Mouse (Mus musculus) layer of hippocampus, adult 2 months (tissue): ENCODE measurements around the gene Akirin1. TPM values are rescaled to one million over a fixed set of nuclear protein-coding genes. Genes with fewer than 3 reads are reported as not detected.

Experiments
- DNase-seq, 2 experiments: peaks; one replicate each; pipeline ENCODE4 v3.0.0; 2022; ENCODE audit warnings: low spot score in 2 of 2
- H3K27ac ChIP-seq: fragments of 200-600 bp; 2 replicates; pipeline ENCODE4 v1.8.1; 2022
- H3K4me3 ChIP-seq: fragments of 200-600 bp; 2 replicates; pipeline ENCODE4 v1.8.1; 2022; ENCODE audit warnings: mild to moderate bottlenecking
- CTCF ChIP-seq: fragments of 200-600 bp; conservative IDR thresholded peaks from 2 replicates; pipeline ENCODE4 v1.8.1; 2022; ENCODE audit warnings: antibody characterized with exemption, mild to moderate bottlenecking, moderate library complexity
- total RNA-seq, 2 experiments: library from RNA; stranded (reverse); gene quantifications; 2 replicates each; pipeline ENCODE4 v1.2.3; 2021

The Akirin1 gene
- total RNA-seq, 2 experiments from 2014 or later: 53.9 to 58.1 TPM

DNA sequence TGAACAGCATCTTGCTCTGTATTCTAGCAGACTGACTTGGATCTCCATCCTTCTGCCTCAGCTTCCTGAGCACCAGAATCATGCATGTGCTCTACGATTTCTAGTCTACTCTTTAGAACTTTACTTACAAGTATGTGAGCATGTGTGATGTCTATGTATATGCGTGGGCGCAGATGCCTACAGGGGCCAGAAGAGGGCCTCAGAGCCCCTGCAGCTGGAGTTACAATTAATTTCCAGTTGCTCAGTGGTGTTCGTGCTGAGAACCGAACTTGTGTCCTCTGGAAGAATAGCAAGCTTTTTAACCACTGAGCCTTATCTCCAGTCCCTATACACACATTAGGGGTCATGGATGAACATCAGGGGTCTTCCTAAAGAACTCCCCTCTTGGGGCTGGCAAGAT lies 42.8 kb downstream of the Akirin1 start:
- no peak for TF ChIP-seq CTCF
- no peak for DNase-seq
- H3K27ac ChIP-seq: no peak overlapping the region
- no peak overlapping the region for H3K4me3 ChIP-seq

DNA sequence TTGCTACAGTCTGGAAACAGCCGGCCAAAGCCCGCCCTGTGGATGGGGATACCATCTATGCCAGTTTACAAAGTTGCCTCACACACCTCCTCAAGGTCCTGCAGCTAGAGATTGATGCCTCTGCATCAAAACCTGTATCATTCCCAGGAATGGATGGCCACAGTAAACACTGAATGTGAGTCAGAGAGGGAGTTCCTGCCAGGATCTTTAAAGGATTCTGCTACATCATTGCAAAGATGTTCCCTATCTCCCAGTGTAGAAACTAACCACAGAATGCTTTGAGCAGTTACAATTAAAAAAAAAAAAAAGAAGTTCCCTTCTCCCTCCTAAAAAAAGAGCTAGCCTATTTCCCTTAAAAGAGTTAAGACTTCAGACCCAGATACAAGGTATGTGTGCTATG lies 44.8 kb downstream of the Akirin1 start:
- H3K27ac ChIP-seq: no peak overlapping the region
- no peak for DNase-seq
- H3K4me3 ChIP-seq: no peak overlapping the region
- no peak for TF ChIP-seq CTCF

DNA sequence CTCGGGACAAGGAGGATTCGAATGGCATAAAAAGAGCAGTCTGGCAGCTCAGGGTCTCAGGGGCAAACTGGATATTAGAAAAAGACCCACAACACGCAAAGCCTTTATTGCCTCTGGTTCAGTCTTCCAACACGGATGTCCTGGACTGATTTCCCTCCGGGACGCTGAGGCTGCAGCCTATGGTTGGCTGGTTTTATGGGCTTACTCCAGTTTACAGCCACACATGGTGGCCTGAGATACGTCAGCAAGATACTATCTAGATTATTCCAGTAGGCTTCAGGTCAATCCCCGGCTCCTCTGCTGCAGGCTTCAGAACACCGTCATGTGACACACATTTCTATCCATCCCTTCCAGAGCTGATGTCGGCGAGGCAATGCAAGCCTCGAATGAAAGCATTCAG lies 56.8 kb downstream of the Akirin1 start:
- Histone ChIP-seq H3K4me3 (no peak overlapping the region), H3K27ac (no peak overlapping the region)
- no peak for TF ChIP-seq CTCF
- DNase-seq: no peak

DNA sequence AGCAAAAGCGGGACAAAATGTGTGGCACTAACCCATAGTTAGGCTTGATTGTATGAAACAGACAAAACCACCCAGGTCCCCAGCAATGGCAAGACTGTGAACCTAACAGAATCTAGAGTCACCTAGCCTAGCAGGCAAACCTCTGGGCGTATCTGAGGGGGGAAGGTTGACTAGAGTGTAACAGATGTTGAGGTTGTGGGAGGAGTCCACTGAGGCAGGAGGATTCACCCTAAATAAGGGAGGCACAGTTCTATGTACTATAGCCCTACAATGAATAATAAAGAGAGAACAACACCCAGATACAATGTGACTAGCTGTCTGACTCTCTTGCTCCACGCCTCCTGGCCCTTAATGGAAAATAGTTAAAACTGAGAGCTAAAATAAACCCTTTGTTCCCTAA lies 58.1 kb downstream of the Akirin1 start:
- Histone ChIP-seq H3K27ac (no peak overlapping the region), H3K4me3 (no peak overlapping the region)
- no peak for DNase-seq
- TF ChIP-seq CTCF: no peak

DNA sequence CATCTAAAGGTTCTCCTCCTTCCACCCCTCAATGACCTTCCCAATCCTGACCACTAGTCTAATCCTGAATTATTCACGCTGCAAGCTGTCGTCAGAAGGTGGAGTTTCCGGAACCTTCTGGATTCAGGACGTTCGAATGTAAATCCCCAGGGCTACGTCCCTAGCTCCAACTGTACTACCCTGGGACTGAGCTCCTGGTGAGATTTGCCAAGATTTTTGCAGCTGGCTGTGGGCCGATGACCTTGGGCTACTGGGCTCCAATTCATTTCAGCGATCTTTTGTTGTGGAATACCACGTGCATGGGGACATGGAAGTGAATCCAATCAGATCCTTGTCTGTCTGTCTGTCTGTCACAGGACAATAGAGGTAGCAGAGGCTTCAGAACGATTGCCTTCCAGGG lies 59.8 kb downstream of the Akirin1 start:
- TF ChIP-seq CTCF: no peak
- no peak for DNase-seq
- H3K4me3 ChIP-seq: no peak overlapping the region
- no peak overlapping the region for H3K27ac ChIP-seq

DNA sequence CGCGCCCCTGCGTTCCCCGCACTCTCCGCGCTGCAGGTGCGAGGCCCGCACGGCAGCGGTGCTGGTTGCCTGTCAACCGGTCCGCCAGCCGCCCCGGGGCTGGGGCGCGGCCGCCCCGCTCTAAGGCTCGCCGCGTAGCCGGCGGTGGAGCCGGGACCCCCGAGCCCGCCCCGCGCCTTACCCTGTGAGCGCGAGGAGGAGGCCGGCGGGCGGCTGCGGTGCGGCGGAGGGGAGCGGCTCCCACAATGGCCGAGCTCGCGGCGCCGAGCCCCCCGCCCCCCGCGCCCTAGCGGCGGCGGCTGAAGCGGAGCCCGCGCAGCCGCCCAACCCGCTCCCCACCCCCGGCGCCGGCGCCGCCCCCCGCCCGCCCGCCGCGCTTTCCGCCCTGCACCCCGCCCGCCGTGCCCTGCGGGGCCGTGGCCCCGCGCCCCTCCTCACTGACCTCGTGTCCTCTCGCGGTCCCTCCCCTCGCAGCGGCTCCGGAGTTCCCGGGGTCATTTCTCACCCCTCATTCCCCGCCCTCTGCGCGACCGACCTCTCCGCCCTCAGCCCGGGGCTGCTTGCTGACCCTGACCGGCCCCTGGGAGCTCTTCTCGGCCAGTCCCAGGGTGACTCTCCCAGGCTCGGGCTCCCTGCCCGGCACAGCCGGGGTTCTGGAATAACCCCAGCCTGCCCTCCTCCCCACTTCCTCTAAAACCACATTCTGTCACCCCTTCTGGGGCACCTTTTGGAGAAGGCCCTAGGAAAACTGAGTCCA lies 62.9 kb downstream of the Akirin1 start:
- Histone ChIP-seq H3K27ac (peak overlapping the region; percentile 94), H3K4me3 (peak overlapping the region; percentile 90)
- TF ChIP-seq CTCF: no peak
- no peak for DNase-seq

DNA sequence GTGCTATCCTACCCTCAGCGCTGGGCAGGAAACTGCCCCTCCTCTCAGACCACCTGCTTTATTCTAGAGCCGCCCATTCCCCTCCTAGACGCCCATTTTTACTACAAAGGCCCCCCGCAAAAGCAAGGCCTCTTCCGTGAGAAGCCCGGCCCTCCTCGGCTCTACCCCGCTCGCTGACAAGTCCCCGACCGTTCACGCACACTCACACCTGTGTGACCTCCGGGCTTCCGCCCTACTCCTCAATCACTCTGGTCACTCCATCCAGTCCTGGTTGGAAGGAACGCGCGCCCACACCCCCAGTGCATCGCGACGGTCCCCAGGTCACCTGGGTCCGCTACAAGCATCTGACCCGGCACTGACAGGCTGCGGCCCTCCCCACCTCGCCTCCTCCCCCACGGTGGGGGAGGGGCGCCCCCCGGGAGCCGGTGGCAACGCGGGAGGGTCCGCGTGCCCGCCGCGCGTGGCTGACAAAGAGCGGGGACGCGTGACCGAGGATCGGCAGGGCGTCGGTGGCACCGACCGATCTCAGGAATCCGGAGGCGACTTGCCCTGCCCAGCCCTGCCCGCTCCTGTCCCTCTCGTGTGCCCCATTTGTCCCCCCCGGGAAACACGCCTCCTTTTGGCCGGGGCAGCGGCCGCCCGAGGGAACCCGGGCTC lies 63.6 kb downstream of the Akirin1 start:
- Histone ChIP-seq H3K4me3 (peak overlapping the region; percentile 90), H3K27ac (peak overlapping the region; percentile 94)
- no peak for DNase-seq
- TF ChIP-seq CTCF: no peak

DNA sequence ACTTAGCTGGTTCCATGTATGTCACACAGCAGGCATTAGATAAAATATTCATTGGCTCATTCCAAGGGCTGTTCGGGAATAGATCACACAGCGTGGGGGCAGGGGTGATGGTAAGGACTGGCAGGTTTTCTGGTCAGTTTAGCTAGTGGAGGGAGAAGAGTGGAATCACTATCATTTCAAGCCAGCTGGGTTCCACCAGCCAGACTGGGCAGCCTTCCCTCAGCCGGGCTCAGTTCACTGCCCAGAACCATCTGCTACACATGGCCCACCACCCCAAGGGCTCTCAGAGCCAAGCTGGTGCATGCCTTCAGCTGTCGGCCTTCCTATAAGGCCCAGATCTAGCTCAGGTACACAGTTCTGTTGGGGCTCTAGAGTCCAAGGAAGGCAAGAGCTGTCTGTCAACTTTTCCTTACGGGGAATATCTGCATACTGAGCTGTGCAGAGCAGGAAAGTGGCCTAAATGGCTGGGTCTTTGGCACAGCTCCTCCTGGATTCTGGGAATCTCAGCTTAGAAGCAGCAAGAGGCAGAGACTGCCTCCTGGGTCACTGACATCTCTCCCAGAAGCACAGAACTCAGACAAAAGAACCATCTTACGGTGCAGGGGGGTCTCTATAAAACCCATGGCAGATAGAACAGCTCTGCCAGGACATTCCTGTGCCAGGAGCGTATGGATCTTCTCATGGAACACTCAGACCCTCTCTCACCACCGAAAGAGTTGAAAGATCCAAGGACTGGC lies 64.5 kb downstream of the Akirin1 start:
- peak overlapping the region; percentile 90 for H3K4me3 ChIP-seq
- peak overlapping the region; percentile 94 for H3K27ac ChIP-seq
- no peak for TF ChIP-seq CTCF
- no peak for DNase-seq

DNA sequence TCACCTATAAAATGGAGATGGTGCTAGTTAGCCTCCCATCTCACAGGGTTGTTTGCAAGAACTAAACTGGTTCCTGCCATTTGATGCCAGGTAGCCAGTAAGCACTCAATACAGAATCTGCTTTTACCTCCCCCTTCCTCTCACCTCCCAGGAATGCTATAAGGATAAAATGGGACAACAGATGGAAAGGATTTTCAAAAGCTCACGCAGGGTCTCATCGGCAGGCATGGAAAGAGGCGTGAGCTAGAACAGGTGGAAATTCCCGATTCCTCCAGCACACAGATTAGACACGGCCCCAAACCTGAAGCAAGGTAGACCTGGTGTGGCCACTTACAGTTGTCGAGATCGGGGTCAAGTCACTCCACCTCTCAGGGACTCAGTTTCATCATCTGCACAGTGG lies 65.1 kb downstream of the Akirin1 start:
- no peak for DNase-seq
- no peak for TF ChIP-seq CTCF
- Histone ChIP-seq H3K4me3 (peak overlapping the region; percentile 90), H3K27ac (peak overlapping the region; percentile 94)

Other genes starting within 250 kb of the Akirin1 start
- gene Macf1, start 66.0 kb downstream of the Akirin1 start, total RNA-seq: 100 to 1,000 TPM; 231 to 247 TPM
- 100 to 1,000 TPM; 169 to 194 TPM for gene Ndufs5, start 32.1 kb downstream of the Akirin1 start, total RNA-seq
- gene Rhbdl2, start 37.5 kb upstream of the Akirin1 start, total RNA-seq: under 1 TPM; 0.54 to 0.92 TPM
- gene 4933427I04Rik, start 109.3 kb upstream of the Akirin1 start, total RNA-seq: not detected
- 10 to 100 TPM in 1 of 2 experiments, 1 to 10 TPM in 1; 9.9 to 11.3 TPM for gene Mycbp, start 154.5 kb upstream of the Akirin1 start, total RNA-seq
- gene Rragc, start 167.1 kb upstream of the Akirin1 start, total RNA-seq: 10 to 100 TPM; 54.8 to 60.6 TPM
- gene 4930535I16Rik, start 167.7 kb upstream of the Akirin1 start, total RNA-seq: not detected